Mouse (Mus musculus): ENCODE data around the gene Cgn.

DNA sequence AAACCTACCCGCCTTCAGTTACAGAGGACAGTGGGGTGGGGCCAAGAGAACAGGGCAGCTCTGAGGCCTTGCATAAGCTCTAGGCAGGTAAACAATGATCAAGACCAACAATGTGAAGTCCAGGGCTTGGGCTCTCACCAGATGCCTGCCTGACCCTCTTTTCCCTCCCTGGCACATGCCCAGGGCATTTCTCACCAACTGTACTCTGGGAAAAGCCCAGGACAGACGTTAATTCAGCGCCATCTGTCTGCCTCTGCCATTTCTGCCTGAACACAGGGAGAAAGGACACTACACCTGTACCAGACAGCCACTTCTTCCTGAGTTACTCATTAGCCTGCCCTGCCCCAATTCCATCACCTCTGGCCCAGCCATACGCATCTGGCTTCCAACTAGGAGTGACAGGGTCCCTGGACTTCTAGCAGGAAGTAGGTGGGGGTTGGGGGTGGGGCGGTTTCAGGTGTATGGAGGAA, 2.8 kb downstream of the Cgn start:
- no peak for TF ChIP-seq CTCF (IDR thresholded peaks at IDR 0.05; ENCODE audit: extremely low read depth, insufficient read length, insufficient replicate concordance, low read depth, low read length)
- TF ChIP-seq POLR2A (IDR thresholded peaks at IDR 0.05; ENCODE audit: low read depth, low read length) = no peak; the same call in none of the 2 replicates
